Mouse (Mus musculus) duodenum, adult 2 months (tissue): Measurements from ENCODE around the gene Col6a4. TPM values are rescaled to one million over a fixed set of nuclear protein-coding genes. Genes with fewer than 3 reads are reported as not detected.

Source experiments
- polyA plus RNA-seq: library from polyadenylated mRNA; depleted of rRNA; stranded (reverse); fragments of >200 nt; gene quantifications from 2 replicates; pipeline ENCODE4 v1.2.3, GENCODE M21; 2012; ENCODE audit warnings: low replicate concordance; rRNA removed

The Col6a4 gene
- polyA plus RNA-seq, result 13.8 and 17.5 TPM in 2 replicates

DNA sequence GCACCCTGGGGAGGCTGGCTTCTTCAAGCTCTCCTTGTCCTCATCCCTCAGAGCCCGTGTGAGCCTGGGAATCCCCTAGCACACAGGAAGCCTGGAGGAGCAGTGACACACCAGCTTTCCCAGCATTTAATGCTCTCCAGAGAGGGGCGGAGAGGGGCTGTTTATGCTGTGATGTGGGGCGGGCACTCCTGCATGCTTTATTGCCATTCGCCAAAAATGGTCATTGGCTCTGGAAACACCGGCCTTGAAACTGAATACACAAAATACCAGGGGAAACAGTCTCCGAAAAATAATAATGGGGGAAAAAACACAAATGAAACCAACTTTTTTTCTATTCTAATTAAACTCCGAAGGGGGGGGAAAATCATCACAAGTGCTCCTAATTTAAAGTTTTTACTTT is at the start of gene Col6a4:
Gene Col6a4, minus strand, starts transcription at position 101 of the 400 bp plus-strand sequence.

DNA sequence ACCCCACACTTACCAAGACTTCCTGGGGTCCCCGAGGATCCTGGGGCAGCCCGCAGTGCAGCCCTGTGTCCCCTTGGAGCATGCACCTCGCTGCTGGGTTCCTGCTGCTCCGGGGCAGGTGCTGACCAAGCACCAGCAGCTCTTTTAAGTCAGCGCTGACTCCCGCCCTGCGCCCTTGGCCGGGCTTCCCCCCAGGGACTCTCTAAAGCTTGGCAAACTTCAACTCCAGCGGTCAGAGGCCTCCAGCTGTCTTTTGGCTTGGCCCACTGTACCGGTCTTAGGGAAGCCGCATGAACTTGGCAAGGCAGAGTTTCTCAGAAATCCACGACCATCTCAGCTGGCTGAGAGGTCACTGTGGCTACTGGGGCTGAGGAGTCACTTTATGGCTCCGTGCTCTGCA is 136.1 kb downstream of the Col6a4 start, which contains the start of gene Col6a5:
Gene Col6a5, minus strand, starts transcription at position 111 of the 400 bp plus-strand sequence.

Other genes with a start within 250 kb of the Col6a4 start
- gene Col6a5, start 136.1 kb downstream of the Col6a4 start, polyA plus RNA-seq, result 0.33 and 0.75 TPM in 2 replicates
- 13.9 and 43.6 TPM in 2 replicates for gene Glyctk, start 61.4 kb upstream of the Col6a4 start, polyA plus RNA-seq
- 25.0 and 31.6 TPM in 2 replicates for gene Wdr82, start 74.1 kb upstream of the Col6a4 start, polyA plus RNA-seq
- gene Ppm1m, start 103.0 kb upstream of the Col6a4 start, polyA plus RNA-seq, result 14.0 and 19.1 TPM in 2 replicates
- gene Twf2, start 106.3 kb upstream of the Col6a4 start, polyA plus RNA-seq, result 16.9 and 20.4 TPM in 2 replicates
- gene Tlr9, start 125.8 kb upstream of the Col6a4 start, polyA plus RNA-seq, result 1.1 and 1.8 TPM in 2 replicates
- 177 and 205 TPM in 2 replicates for gene Alas1, start 151.9 kb upstream of the Col6a4 start, polyA plus RNA-seq
- 14.7 TPM in 2 replicates for gene Poc1a, start 184.3 kb upstream of the Col6a4 start, polyA plus RNA-seq